Mouse (Mus musculus) neural tube, embryonic 12.5 days (tissue): Measurements from ENCODE around the gene Kif24. TPM values are rescaled to one million over a fixed set of nuclear protein-coding genes. Genes with fewer than 3 reads are reported as not detected.

Source experiments
- ATAC-seq: fragments of 200-750 bp; cut with Nextera tagmentation; 2 replicates; pipeline ENCODE4 v1.8.0; 2017; ENCODE audit warnings: low read depth, mild to moderate bottlenecking, moderate TSS enrichment, moderate library complexity; ENCODE audit not compliant: low FRiP score
- H3K27ac ChIP-seq: fragments of 300-500 bp; sonication (generic); 2 replicates; pipeline ENCODE4 v1.5.1; 2016
- H3K27me3 ChIP-seq: fragments of 300-500 bp; sonication (generic); replicated peaks from 2 replicates; pipeline ENCODE4 v1.6.1; 2016; ENCODE audit warnings: mild to moderate bottlenecking
- H3K36me3 ChIP-seq: fragments of 300-500 bp; sonication (generic); 2 replicates; pipeline ENCODE4 v1.6.1; 2016; ENCODE audit warnings: mild to moderate bottlenecking
- H3K4me1 ChIP-seq: fragments of 300-500 bp; sonication (generic); 2 replicates; pipeline ENCODE4 v1.6.1; 2016
- H3K4me2 ChIP-seq: fragments of 300-500 bp; sonication (generic); replicated peaks from 2 replicates; pipeline ENCODE4 v1.6.1; 2016; ENCODE audit warnings: mild to moderate bottlenecking
- H3K4me3 ChIP-seq: fragments of 300-500 bp; sonication (generic); 2 replicates; pipeline ENCODE4 v1.5.1; 2016
- H3K9ac ChIP-seq: fragments of 300-500 bp; sonication (generic); 2 replicates; pipeline ENCODE4 v1.6.1; 2016; ENCODE audit warnings: mild to moderate bottlenecking
- H3K9me3 ChIP-seq: fragments of 300-500 bp; sonication (generic); 2 replicates; pipeline ENCODE4 v1.6.1; 2016; ENCODE audit warnings: mild to moderate bottlenecking
- WGBS: fragments of 180-500 bp; shearing (Covaris S2); methylation state at CpG from one replicate; pipeline ENCODE4 v1.1.7; 2016; 5-methylcytosine and 5-hydroxymethylcytosine counted together
- polyA plus RNA-seq: library from polyadenylated mRNA; unstranded; fragments of >200 nt; fragmentation: Nextera tagmentation; extraction: Ambion mirVana; gene quantifications from 2 replicates; pipeline ENCODE4 v1.2.1, GENCODE M21; 2016

Kif24 gene
- polyA plus RNA-seq, 1 experiment from 2014 or later: 10.0 TPM

GRCm38 (mm10) chr4:41500787-41501186 lies 36.1 kb upstream of the Kif24 start:
- no peaks in the 10 kb centered on the region for H3K9me3 ChIP-seq
- H3K4me2 ChIP-seq: no peak overlapping the region
- ATAC-seq: no peak
- no peak overlapping the region for H3K4me3 ChIP-seq
- H3K36me3 ChIP-seq: no peaks in the 10 kb centered on the region
- H3K27me3 ChIP-seq: peaks cover 64% of the 10 kb centered on the region
- peaks cover 30% of the 10 kb centered on the region for H3K4me1 ChIP-seq
- H3K9ac ChIP-seq: no peak overlapping the region
- WGBS: 71% methylated on average over 4 of the region's 4 CpGs
- no peak overlapping the region for H3K27ac ChIP-seq

GRCm38 (mm10) chr4:41499619-41500018 lies 34.9 kb upstream of the Kif24 start:
- no peak overlapping the region; the same call in 1 of the 2 replicates for H3K4me2 ChIP-seq
- no peaks in the 10 kb centered on the region for H3K36me3 ChIP-seq
- H3K9ac ChIP-seq: no peak overlapping the region
- WGBS: 54% methylated on average over 8 of the region's 8 CpGs
- no peak for ATAC-seq
- H3K27me3 ChIP-seq: peaks cover 71% of the 10 kb centered on the region
- H3K27ac ChIP-seq: no peak overlapping the region
- H3K4me1 ChIP-seq: peaks cover 30% of the 10 kb centered on the region
- no peak overlapping the region for H3K4me3 ChIP-seq
- H3K9me3 ChIP-seq: no peaks in the 10 kb centered on the region

DNA sequence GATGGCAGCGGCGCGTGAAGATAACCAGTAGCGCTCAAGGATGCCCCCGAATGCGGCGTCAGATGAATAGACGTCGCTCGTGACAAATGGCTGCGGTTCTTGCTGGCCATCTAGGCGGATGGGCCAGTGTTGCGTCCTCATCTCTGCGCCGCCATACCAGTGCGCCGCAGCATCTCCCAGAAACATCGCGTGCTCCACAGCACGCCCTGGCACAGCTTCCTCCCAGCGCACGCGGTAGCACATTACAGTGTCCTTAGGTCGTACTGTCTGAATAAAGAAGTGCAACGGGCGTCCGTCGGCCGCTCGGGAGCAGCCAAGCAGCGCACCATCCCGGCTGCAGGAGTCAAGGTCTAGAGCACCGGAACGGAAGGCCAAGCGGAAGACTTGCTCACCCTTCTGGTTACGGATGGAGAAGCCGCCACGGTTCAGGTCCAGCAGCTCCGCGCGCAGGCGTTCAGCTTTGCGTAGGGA lies 34.3 kb upstream of the Kif24 start:
- 3% methylated on average over 43 of the region's 43 CpGs for WGBS

GRCm38 (mm10) chr4:41497995-41498845 lies 33.5 kb upstream of the Kif24 start:
- 7% methylated on average over 72 of the region's 72 CpGs for WGBS
- peak overlapping the region; percentile 29 for H3K4me3 ChIP-seq
- no peaks in the 10 kb centered on the region for H3K36me3 ChIP-seq
- ATAC-seq: no peak
- H3K9ac ChIP-seq: no peak overlapping the region
- H3K27me3 ChIP-seq: peaks cover 71% of the 10 kb centered on the region
- no peak overlapping the region for H3K27ac ChIP-seq
- no peaks in the 10 kb centered on the region for H3K9me3 ChIP-seq
- peaks cover 30% of the 10 kb centered on the region for H3K4me1 ChIP-seq
- peak overlapping the region; percentile 61 for H3K4me2 ChIP-seq

More for the DNA sequence above, 34.3 kb upstream of the Kif24 start:
- ATAC-seq: no peak
- Histone ChIP-seq H3K9ac (no peak overlapping the region), H3K36me3 (no peaks in the 10 kb centered on the region), H3K27me3 (peaks cover 71% of the 10 kb centered on the region), H3K27ac (no peak overlapping the region), H3K4me2 (peak overlapping the region; percentile 61), H3K4me1 (peaks cover 30% of the 10 kb centered on the region), H3K4me3 (peak overlapping the region; percentile 29), H3K9me3 (no peaks in the 10 kb centered on the region)

- H3K4me3 ChIP-seq: peak overlapping the region; percentile 29
- no peak overlapping the region for H3K27ac ChIP-seq
- peaks cover 71% of the 10 kb centered on the region for H3K27me3 ChIP-seq
- 2% methylated on average over 34 of the region's 34 CpGs for WGBS
- H3K9me3 ChIP-seq: no peaks in the 10 kb centered on the region
- H3K9ac ChIP-seq: no peak overlapping the region
- H3K4me1 ChIP-seq: peaks cover 26% of the 10 kb centered on the region
- peak overlapping the region; percentile 61 for H3K4me2 ChIP-seq
- 0 out of 2 replicates have a peak, but pooled peaks have one; percentile 10 for ATAC-seq
- H3K36me3 ChIP-seq: no peaks in the 10 kb centered on the region
Observed at GRCm38 (mm10) chr4:41497579-41497978, 32.9 kb upstream of the Kif24 start.

GRCm38 (mm10) chr4:41497046-41497445 lies 32.4 kb upstream of the Kif24 start:
- Histone ChIP-seq H3K27ac (no peak overlapping the region), H3K27me3 (peaks cover 68% of the 10 kb centered on the region), H3K9ac (no peak overlapping the region), H3K9me3 (no peaks in the 10 kb centered on the region), H3K4me3 (no peak overlapping the region), H3K36me3 (no peaks in the 10 kb centered on the region), H3K4me2 (no peak overlapping the region), H3K4me1 (peaks cover 22% of the 10 kb centered on the region)
- 44% methylated on average over 5 of the region's 5 CpGs for WGBS
- ATAC-seq: no peak

DNA sequence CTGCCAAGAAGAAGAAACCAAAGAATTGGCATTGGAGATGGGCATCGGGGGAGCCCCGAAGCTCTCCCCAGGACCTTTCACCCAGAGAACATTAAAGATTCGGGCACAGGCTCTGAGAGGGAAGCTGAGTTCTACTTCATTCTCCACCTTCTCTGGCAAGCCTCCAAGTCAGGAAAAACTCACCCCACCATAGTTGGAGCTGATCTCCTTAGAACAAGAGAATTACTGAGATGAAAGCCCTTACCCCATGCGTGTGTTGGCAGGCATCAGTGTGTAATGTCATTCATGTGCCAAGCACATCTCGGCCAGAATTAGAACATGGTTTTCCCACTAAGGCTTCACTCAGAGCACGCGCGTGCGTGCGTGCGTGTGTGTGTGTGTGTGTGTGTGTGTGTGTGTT lies 31.2 kb upstream of the Kif24 start:
- Histone ChIP-seq H3K4me3 (no peak overlapping the region), H3K4me1 (peaks cover 22% of the 10 kb centered on the region), H3K27ac (no peak overlapping the region), H3K9me3 (no peaks in the 10 kb centered on the region), H3K9ac (no peak overlapping the region), H3K36me3 (no peaks in the 10 kb centered on the region), H3K27me3 (peaks cover 56% of the 10 kb centered on the region), H3K4me2 (no peak overlapping the region)
- no peak for ATAC-seq
- WGBS: 90% methylated on average over 11 of the region's 11 CpGs

GRCm38 (mm10) chr4:41495076-41495475 lies 30.4 kb upstream of the Kif24 start:
- no peak for ATAC-seq
- 82% methylated on average over 4 of the region's 4 CpGs for WGBS
- peaks cover 48% of the 10 kb centered on the region for H3K27me3 ChIP-seq

DNA sequence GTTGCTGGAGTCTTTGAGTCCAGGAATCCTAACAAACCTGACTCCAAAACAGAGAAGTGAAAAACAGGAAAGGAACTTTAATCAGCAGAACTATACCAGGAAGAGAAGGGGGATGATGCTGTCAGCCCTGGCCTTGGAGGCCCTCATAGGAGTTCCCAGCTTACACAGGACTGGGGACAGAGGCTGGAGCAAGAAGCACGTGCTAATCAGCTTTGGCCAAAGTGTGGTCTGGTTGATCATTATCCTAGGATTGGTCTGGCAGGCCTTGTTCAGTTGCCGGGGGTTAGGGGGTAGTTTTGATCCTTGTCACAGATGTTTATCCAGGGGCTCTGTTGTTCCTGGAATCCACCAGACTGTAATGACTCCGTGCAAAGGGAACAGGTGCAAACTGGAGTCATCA lies 29.7 kb upstream of the Kif24 start:
- 45% methylated on average over 3 of the region's 3 CpGs for WGBS
- Histone ChIP-seq H3K27ac (no peak overlapping the region), H3K4me2 (no peak overlapping the region), H3K9ac (no peak overlapping the region), H3K27me3 (peaks cover 41% of the 10 kb centered on the region), H3K4me1 (peaks cover 22% of the 10 kb centered on the region), H3K36me3 (no peaks in the 10 kb centered on the region), H3K4me3 (no peak overlapping the region), H3K9me3 (no peaks in the 10 kb centered on the region)
- ATAC-seq: no peak

More at GRCm38 (mm10) chr4:41495076-41495475, 30.4 kb upstream of the Kif24 start:
- H3K4me3 ChIP-seq: no peak overlapping the region
- no peaks in the 10 kb centered on the region for H3K9me3 ChIP-seq
- H3K9ac ChIP-seq: no peak overlapping the region
- H3K4me1 ChIP-seq: peaks cover 22% of the 10 kb centered on the region
- H3K36me3 ChIP-seq: no peaks in the 10 kb centered on the region
- no peak overlapping the region for H3K27ac ChIP-seq
- H3K4me2 ChIP-seq: no peak overlapping the region

- Histone ChIP-seq H3K9ac (no peak overlapping the region), H3K4me1 (peaks cover 15% of the 10 kb centered on the region), H3K4me3 (no peak overlapping the region), H3K27me3 (peaks cover 33% of the 10 kb centered on the region), H3K4me2 (no peak overlapping the region), H3K27ac (no peak overlapping the region), H3K36me3 (no peaks in the 10 kb centered on the region), H3K9me3 (no peaks in the 10 kb centered on the region)
- WGBS: 83% methylated on average over 3 of the region's 3 CpGs
- no peak for ATAC-seq
Observed at GRCm38 (mm10) chr4:41493464-41494116, 28.9 kb upstream of the Kif24 start.

DNA sequence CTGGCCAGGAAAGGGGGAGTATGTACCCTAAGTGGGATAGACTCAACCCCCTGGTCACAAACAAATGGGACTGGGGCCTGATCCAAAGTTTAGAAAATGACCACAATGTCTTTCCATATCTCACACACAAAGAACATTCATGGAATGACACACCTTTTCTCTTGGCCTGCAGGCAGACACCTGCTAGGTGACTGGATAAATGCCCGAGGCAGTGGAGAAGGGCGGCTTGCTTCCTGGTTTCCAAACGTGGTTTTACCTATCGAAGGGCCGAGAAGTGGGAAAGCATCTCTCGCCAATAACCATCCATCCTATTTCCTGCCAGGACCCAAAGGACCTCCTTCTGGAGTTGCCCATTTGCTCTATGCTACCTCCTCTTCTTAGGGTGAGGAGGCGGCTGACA lies 28.3 kb upstream of the Kif24 start:
- 88% methylated on average over 7 of the region's 7 CpGs for WGBS
- peaks cover 27% of the 10 kb centered on the region for H3K27me3 ChIP-seq
- no peaks in the 10 kb centered on the region for H3K9me3 ChIP-seq
- H3K27ac ChIP-seq: no peak overlapping the region
- no peaks in the 10 kb centered on the region for H3K36me3 ChIP-seq
- H3K4me2 ChIP-seq: no peak overlapping the region
- no peak overlapping the region for H3K4me3 ChIP-seq
- no peak for ATAC-seq
- H3K4me1 ChIP-seq: peaks cover 8% of the 10 kb centered on the region; the same call in 1 of the 2 replicates
- H3K9ac ChIP-seq: no peak overlapping the region

GRCm38 (mm10) chr4:41481601-41482017 lies 16.9 kb upstream of the Kif24 start:
- H3K27me3 ChIP-seq: no peaks in the 10 kb centered on the region
- H3K4me1 ChIP-seq: no peaks in the 10 kb centered on the region
- H3K9ac ChIP-seq: no peak overlapping the region
- ATAC-seq: no peak
- H3K4me3 ChIP-seq: no peak overlapping the region
- 66% methylated on average over 6 of the region's 6 CpGs for WGBS
- no peak overlapping the region for H3K4me2 ChIP-seq
- H3K9me3 ChIP-seq: no peaks in the 10 kb centered on the region
- H3K36me3 ChIP-seq: peaks cover 9% of the 10 kb centered on the region
- no peak overlapping the region for H3K27ac ChIP-seq
